Mouse (Mus musculus): ENCODE data around the gene Sdf4.

Gene Sdf4

GRCm38 (mm10) chr4:155992241-155992905 lies at the start of gene Sdf4, which contains the start of gene B3galt6:
Sdf4 (plus strand) TSS chr4:155992872.
B3galt6 (minus strand) TSS chr4:155992649.
- DNase-seq (ENCODE audit: low read depth, low spot score), result peak; percentile 93

- peak; percentile 45 for DNase-seq (ENCODE audit: low read depth, low spot score)
These were observed 49.6 kb upstream of the Sdf4 start for GRCm38 (mm10) chr4:155943049-155943452.

- peak; percentile 94 for DNase-seq (ENCODE audit: low read depth, low spot score)
These were observed 49.0 kb upstream of the Sdf4 start, which contains the start of gene Ube2j2 for GRCm38 (mm10) chr4:155943534-155944249. Ube2j2 (plus strand) TSS chr4:155943831.

DNA sequence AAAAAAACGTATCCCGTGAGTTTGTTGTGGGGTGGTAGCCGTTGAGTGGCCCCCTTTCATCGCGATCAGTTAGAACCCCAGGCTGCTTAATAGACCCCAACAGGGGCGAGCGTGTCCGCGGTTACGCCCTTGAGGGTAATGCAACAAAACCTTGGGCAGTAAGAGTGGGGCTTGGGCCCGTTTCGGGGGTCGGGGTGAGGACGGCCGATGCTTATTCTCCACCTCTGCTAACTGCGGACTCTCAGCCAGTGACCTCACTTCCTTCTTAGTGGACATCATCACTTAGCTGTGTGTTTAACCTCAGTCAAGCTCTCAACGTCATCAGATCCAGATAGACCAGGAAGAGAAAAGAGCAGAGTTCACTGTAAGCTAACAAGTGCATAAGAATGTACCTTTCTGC lies 48.4 kb upstream of the Sdf4 start:
- peak; percentile 65 for DNase-seq (ENCODE audit: low read depth, low spot score)

GRCm38 (mm10) chr4:155947094-155947493 lies 45.6 kb upstream of the Sdf4 start:
- no peak for DNase-seq (ENCODE audit: low read depth, low spot score)

- DNase-seq (ENCODE audit: low read depth, low spot score), result no peak
These were observed 37.2 kb upstream of the Sdf4 start for GRCm38 (mm10) chr4:155955491-155955890.

- peak; percentile 83 for DNase-seq (ENCODE audit: low read depth, low spot score)
These were observed 33.4 kb upstream of the Sdf4 start for GRCm38 (mm10) chr4:155959275-155959674.

GRCm38 (mm10) chr4:155962167-155962971 lies 30.3 kb upstream of the Sdf4 start, which contains the start of gene C1qtnf12:
C1qtnf12 (plus strand) TSS chr4:155962318.
- peak; percentile 58 for DNase-seq (ENCODE audit: low read depth, low spot score)

DNA sequence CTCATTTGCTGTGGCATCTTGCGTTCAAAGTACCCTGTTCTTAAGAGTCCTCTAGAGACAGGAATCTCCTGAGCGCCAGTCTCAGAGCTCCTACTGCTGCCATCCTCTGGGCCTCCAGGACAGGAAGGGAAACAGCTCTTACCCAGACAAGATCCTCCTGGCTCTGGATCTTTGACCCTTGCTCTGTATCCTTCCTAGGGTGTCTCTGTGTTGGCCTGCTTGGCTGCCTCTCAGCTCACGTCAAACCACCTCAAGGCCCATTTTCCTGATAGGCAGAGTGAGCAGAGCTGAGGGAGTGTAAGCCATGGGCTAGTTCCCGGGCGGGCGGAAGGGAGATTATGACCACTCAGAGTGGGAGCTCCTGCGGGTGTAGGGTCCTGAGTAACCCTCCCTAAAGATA lies 29.6 kb upstream of the Sdf4 start:
- DNase-seq (ENCODE audit: low read depth, low spot score), result no peak

- no peak for DNase-seq (ENCODE audit: low read depth, low spot score)
These were observed 28.3 kb upstream of the Sdf4 start for GRCm38 (mm10) chr4:155964396-155964795.

GRCm38 (mm10) chr4:155969043-155969653 lies 23.5 kb upstream of the Sdf4 start:
- no peak for DNase-seq (ENCODE audit: low read depth, low spot score)

GRCm38 (mm10) chr4:155970286-155970685 lies 22.4 kb upstream of the Sdf4 start:
- no peak for DNase-seq (ENCODE audit: low read depth, low spot score)

GRCm38 (mm10) chr4:155972651-155973050 lies 20.0 kb upstream of the Sdf4 start:
- DNase-seq (ENCODE audit: low read depth, low spot score), result no peak

DNA sequence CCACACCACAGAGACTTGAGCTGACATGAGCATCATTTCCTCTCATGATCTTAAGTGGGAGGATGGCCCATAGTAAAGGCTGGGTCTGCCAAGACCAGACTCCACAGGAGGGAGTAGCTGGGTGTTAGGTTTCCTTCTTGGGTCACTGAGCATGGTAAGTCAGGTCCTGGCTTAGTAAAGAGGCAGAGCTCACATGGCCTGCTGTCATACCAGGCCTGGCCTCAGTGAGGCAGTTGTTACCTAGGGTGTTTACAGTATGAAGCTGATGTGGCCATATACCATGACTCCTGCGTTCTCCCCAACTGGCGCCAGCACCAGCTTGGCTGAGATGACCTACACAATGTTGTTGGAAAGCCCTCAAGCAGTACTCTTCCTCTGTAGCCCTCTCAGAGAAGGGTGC lies 19.4 kb upstream of the Sdf4 start:
- no peak for DNase-seq (ENCODE audit: low read depth, low spot score)

DNA sequence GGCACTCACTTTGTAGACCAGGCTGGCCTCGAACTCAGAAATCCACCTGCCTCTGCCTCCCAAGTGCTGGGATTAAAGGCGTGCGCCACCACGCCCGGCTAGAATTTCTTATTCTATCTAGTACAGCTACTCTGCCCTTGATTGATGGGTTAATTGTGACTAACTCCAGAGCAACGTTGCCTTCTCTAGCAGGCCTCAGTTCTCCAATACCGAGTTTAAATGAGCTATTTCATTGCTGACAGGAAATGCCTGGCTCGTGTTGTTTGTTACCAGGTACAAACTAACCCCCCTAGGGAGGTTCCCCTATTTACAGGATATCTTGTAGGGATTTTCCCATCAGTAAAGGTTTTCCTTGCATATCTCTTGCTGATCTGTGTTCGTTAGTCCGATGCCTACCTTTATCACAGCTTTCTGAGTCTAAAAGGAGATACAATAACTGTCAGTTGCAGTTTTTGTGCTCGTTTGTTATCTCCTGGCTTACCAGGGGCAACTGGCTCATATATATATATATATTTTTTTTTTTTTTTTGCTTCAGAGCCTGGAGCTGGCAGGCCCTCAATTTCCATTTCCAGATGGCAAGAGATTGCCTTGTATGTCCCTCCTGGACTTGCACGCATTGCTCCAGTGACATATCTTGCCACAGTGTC lies 11.1 kb upstream of the Sdf4 start:
- no peak for DNase-seq (ENCODE audit: low read depth, low spot score)

GRCm38 (mm10) chr4:155983788-155984187 lies 8.9 kb upstream of the Sdf4 start:
- no peak for DNase-seq (ENCODE audit: low read depth, low spot score)

DNA sequence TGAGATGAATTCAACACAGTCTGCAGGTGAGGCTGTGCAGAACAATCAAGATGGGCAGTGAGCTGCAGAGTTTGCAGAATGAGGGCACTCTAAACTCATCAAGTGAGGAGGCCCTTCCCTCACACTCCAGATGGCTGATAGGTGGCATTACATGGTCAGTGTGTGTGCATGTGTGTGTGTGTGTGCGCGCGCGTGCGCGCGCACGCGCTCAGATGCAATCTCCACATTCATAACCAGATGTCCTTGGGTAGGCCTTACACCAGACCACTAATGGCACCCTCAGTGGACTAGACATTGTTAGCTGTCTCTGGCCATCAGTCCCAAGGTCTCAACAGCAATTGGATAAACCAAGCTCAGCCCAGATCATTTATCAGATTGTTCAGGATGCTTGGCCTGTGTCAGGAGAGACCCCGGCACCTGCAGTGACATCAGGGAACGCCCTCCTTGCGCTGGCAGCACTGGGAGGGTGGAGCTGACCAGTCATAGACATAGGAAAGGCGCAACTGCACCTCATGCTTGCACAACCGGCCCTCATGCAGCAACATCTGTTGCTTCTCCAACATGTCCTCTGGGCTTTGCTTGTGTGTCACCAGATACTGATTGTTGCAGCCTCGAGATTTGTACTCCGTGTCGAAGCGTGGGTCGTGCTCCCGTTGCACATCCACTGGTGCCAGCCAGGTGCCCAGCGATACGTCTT lies 1.3 kb upstream of the Sdf4 start:
- no peak for DNase-seq (ENCODE audit: low read depth, low spot score)

DNA sequence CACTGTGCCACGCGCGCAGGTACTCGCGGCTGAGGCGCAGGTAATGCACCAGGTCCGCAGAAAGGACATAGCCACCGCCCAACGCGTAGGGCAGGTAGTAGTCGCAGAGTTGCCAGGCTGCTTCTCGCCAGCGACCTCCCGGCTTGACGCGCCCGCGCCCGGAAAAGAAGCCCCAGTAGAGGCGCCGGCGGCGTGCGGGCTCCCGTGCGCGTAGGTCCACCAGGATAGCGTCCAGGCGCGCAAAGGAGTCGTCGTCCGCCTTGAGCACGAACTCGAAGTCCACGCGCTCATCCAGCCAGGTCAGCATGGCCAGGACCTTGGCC lies 803 bp upstream of the Sdf4 start:
- no peak for DNase-seq (ENCODE audit: low read depth, low spot score)

DNA sequence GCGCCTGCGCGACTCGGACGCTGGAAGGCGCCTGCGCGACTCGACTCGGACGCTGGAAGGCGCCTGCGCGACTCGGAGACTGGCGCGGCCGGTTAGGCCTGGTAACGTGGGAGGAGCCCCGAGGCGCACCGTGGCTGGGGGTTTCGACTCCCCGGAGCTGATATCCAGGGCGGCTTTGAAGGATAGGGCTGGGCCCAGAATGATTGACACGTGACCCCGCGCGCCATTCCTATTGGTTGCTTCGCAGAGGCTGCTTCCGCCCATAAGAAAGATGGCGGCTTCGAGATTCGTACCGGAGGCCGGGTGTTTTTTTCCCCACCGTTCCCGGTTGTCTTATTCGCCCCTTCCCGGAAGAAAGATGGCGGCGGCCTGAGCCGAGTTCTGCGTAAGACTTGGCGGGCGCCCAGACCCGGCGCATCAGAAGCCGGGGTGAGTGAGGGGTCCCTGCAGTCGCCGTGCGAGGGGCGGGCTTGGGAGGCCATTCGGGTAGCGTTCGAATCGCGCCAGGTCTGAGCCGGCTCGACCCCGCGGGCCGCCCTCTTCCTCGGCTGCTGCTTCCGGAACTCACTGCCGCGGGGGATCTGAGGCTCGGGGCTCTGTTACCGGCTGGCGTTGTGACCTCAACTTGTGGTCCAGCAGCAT lies 355 bp downstream of the Sdf4 start:
- peak; percentile 96 for DNase-seq (ENCODE audit: low read depth, low spot score)

GRCm38 (mm10) chr4:155993606-155994005 lies 934 bp downstream of the Sdf4 start:
- no peak for DNase-seq (ENCODE audit: low read depth, low spot score)
